In the genomic region with DNA sequence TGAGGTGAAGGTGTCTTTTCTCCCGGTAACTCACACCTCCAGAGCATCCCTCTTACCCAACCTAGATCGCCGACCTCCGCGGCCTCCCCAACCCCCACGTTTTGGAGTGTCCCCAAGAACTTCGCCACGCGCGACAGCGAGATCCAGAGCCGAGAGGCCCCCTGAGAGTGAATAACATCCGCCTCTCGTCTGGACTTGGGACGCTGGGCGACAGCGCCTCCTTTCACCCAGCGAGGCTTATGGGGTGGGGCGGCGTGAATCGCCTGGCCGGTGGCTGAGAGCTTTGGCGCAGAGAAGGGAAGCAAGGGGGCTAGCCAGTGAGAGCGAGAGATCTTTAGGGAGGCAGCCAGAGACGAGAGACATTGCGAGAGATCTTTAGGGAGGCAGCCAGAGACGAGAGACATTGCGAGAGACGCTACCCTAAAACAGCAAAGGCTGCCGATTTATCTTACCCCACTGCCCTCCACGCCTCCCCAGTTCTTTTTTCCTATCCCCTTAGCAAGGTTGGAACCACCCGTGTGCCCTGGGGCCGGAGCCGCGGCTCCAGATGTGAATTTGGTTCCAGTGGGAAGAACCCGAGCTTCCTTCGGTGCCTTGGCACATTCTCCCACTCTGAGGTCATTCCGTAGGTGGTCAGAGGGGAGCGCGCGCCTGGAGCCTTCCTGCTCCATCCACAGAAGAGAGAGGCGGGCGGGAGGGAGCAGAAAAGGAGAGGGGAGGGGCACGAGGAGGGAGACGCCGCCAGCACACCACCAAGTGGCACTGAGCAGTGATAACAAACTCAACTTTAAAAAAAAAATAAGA, we compare ENCODE assay signal across 8 mouse cellular contexts. TPM values are rescaled to one million over a fixed set of nuclear protein-coding genes. Genes with fewer than 3 reads are reported as not detected.
A peak's percentile ranks its signal among the peaks of the same experiment; 100 is the strongest.
DNase-seq lines count a peak whose midpoint lies in the region; ATAC-seq and TF ChIP-seq lines count a peak whose summit lies in the region.

No protein-coding gene starts in this region.

- WGBS in forebrain, embryonic 11.5 days: under 1% methylated on average over 46 of the region's 46 CpGs
- WGBS in heart, embryonic 16.5 days: under 1% methylated on average over 46 of the region's 46 CpGs

- peak overlapping the region; percentile 68 for H3K4me3 ChIP-seq in ES-Bruce4 (ENCODE audit: low read depth, low read length)
- H3K4me3 ChIP-seq in bone marrow macrophage, adult 2 months (ENCODE audit: insufficient read depth, low read length): peak overlapping the region; percentile 45
- peak overlapping the region; percentile 33 for H3K4me3 ChIP-seq in forebrain, embryonic 11.5 days (ENCODE audit: low read depth, low read length)
- H3K4me3 ChIP-seq in heart, embryonic 16.5 days (ENCODE audit: low read length): peak overlapping the region; percentile 62

- peak overlapping the region; percentile 43 for H3K9ac ChIP-seq in ES-Bruce4 (ENCODE audit: low read depth, poor library complexity, severe bottlenecking)
- H3K9ac ChIP-seq in forebrain, embryonic 11.5 days (ENCODE audit: low read length): peak overlapping the region; percentile 77
- H3K9ac ChIP-seq in heart, embryonic 16.5 days (ENCODE audit: low read length): peak overlapping the region; percentile 80

- ATAC-seq in forebrain, embryonic 11.5 days (replicated peaks; ENCODE audit: low FRiP score): peak; percentile 34
- peak; percentile 38 for ATAC-seq in heart, embryonic 16.5 days (replicated peaks; ENCODE audit: extremely low read depth, insufficient read depth, low FRiP score)

- H3K36me3 ChIP-seq in ES-Bruce4 (ENCODE audit: control insufficient read depth, insufficient read depth, low read length, poor library complexity, severe bottlenecking): no peaks in the 10 kb centered on the region
- H3K36me3 ChIP-seq in forebrain, embryonic 11.5 days (ENCODE audit: control insufficient read depth, insufficient read depth, low read length): no peaks in the 10 kb centered on the region
- no peaks in the 10 kb centered on the region for H3K36me3 ChIP-seq in heart, embryonic 16.5 days (ENCODE audit: control insufficient read depth, insufficient read depth)

- H3K4me2 ChIP-seq in forebrain, embryonic 11.5 days (ENCODE audit: low read depth, low read length, severe bottlenecking): peak overlapping the region; percentile 89
- H3K4me2 ChIP-seq in heart, embryonic 16.5 days (ENCODE audit: low read depth, low read length): peak overlapping the region; percentile 99

- no peak overlapping the region for H3K27ac ChIP-seq in ES-Bruce4 (ENCODE audit: insufficient read depth, low read length)
- no peak overlapping the region for H3K27ac ChIP-seq in bone marrow macrophage, adult 2 months (ENCODE audit: insufficient read depth, low read depth, low read length)
- peak overlapping the region; percentile 84 for H3K27ac ChIP-seq in forebrain, embryonic 11.5 days (ENCODE audit: low read depth, low read length)
- H3K27ac ChIP-seq in heart, embryonic 16.5 days (ENCODE audit: low read length): peak overlapping the region; percentile 90

- H3K4me1 ChIP-seq in ES-Bruce4 (ENCODE audit: control insufficient read depth, insufficient read depth, low read length): peaks cover 7% of the 10 kb centered on the region
- H3K4me1 ChIP-seq in bone marrow macrophage, adult 2 months (ENCODE audit: control insufficient read depth, insufficient read depth, low read length): peaks cover 2% of the 10 kb centered on the region; the same call in 1 of the 2 replicates
- peaks cover 15% of the 10 kb centered on the region for H3K4me1 ChIP-seq in forebrain, embryonic 11.5 days (replicated peaks; ENCODE audit: control insufficient read depth, insufficient read depth, low read length)
- peaks cover 21% of the 10 kb centered on the region for H3K4me1 ChIP-seq in heart, embryonic 16.5 days (ENCODE audit: control insufficient read depth, insufficient read depth, low read length)

- DNase-seq in forebrain, embryonic 11.5 days (ENCODE audit: low spot score): peak; percentile 88
- DNase-seq in kidney, postnatal 10 days: peak; percentile 86
- DNase-seq in lung, adult 18-20 months: peak; percentile 75 to 85
- DNase-seq in ovary, adult 18-20 months (ENCODE audit: low spot score): peak; percentile 53
- DNase-seq in urinary bladder, postnatal 25 days (ENCODE audit: low spot score): peak; percentile 70

- no peaks in the 10 kb centered on the region for H3K9me3 ChIP-seq in ES-Bruce4 (replicated peaks; ENCODE audit: control insufficient read depth, insufficient read depth, low read length, poor library complexity, severe bottlenecking)
- H3K9me3 ChIP-seq in forebrain, embryonic 11.5 days (ENCODE audit: control insufficient read depth, low read length): no peaks in the 10 kb centered on the region
- H3K9me3 ChIP-seq in heart, embryonic 16.5 days (replicated peaks; ENCODE audit: control insufficient read depth, low read length): no peaks in the 10 kb centered on the region

- no peak for TF ChIP-seq EP300 in ES-Bruce4 (IDR thresholded peaks at IDR 0.05; ENCODE audit: insufficient read depth, low read depth, low read length)

- no peak for TF ChIP-seq POLR2A in ES-Bruce4 (IDR thresholded peaks at IDR 0.05; ENCODE audit: insufficient read depth, low read length)
- TF ChIP-seq POLR2A in bone marrow macrophage, adult 2 months (IDR thresholded peaks at IDR 0.05; ENCODE audit: borderline replicate concordance, low read depth, low read length): no peak

- no peaks in the 10 kb centered on the region for H3K27me3 ChIP-seq in ES-Bruce4 (ENCODE audit: control insufficient read depth, insufficient read depth, low read length, poor library complexity, severe bottlenecking)
- H3K27me3 ChIP-seq in forebrain, embryonic 11.5 days (ENCODE audit: control insufficient read depth, insufficient read depth, low read length): peaks cover 3% of the 10 kb centered on the region
- no peaks in the 10 kb centered on the region for H3K27me3 ChIP-seq in heart, embryonic 16.5 days (ENCODE audit: control insufficient read depth, insufficient read depth, low read length)

- no peak for TF ChIP-seq CTCF in ES-Bruce4 (IDR thresholded peaks at IDR 0.05; ENCODE audit: low read depth, low read length)
- no peak; the same call in none of the 2 replicates for TF ChIP-seq CTCF in bone marrow macrophage, adult 2 months (IDR thresholded peaks at IDR 0.05; ENCODE audit: low read depth, low read length)

RNA-seq across cellular contexts. Expression of a gene that starts 3.7 kb away (rescaled TPM):
- 5.3 and 6.2 TPM in 2 replicates for polyA plus RNA-seq in ES-Bruce4 (2011; ENCODE audit: insufficient read depth, insufficient read length, low read depth, missing spikeins)
- polyA plus RNA-seq in bone marrow macrophage, adult 2 months (2012; ENCODE audit: insufficient read depth, insufficient read length, missing spikeins): 2.0 and 2.4 TPM in 2 replicates
- polyA plus RNA-seq in forebrain, embryonic 11.5 days (2014; fragmentation: Nextera tagmentation; extraction: Ambion mirVana): 3.7 and 8.5 TPM in 2 replicates
- polyA plus RNA-seq in heart, embryonic 16.5 days (2015; fragmentation: Nextera tagmentation; extraction: Ambion mirVana): 0.72 and 0.85 TPM in 2 replicates

RNA-seq across cellular contexts. Expression of a gene that starts 54.5 kb away (rescaled TPM):
- 83.1 and 91.6 TPM in 2 replicates for polyA plus RNA-seq in ES-Bruce4 (2011; ENCODE audit: insufficient read depth, insufficient read length, low read depth, missing spikeins)
- polyA plus RNA-seq in bone marrow macrophage, adult 2 months (2012; ENCODE audit: insufficient read depth, insufficient read length, missing spikeins): 110 TPM in 2 replicates
- polyA plus RNA-seq in forebrain, embryonic 11.5 days (2014; fragmentation: Nextera tagmentation; extraction: Ambion mirVana): 90.0 and 94.5 TPM in 2 replicates
- 125 and 126 TPM in 2 replicates for polyA plus RNA-seq in heart, embryonic 16.5 days (2015; fragmentation: Nextera tagmentation; extraction: Ambion mirVana)

RNA-seq across cellular contexts. Expression of a gene that starts 54.7 kb away (rescaled TPM):
- polyA plus RNA-seq in ES-Bruce4 (2011; ENCODE audit: insufficient read depth, insufficient read length, low read depth, missing spikeins): 8.9 and 12.3 TPM in 2 replicates
- 66.4 and 67.4 TPM in 2 replicates for polyA plus RNA-seq in bone marrow macrophage, adult 2 months (2012; ENCODE audit: insufficient read depth, insufficient read length, missing spikeins)
- 25.8 and 30.0 TPM in 2 replicates for polyA plus RNA-seq in forebrain, embryonic 11.5 days (2014; fragmentation: Nextera tagmentation; extraction: Ambion mirVana)
- 164 and 169 TPM in 2 replicates for polyA plus RNA-seq in heart, embryonic 16.5 days (2015; fragmentation: Nextera tagmentation; extraction: Ambion mirVana)

Comparison
In these comparisons a context has a peak if more than half of its experiments do, and no peak if none do; other contexts are left out.
1. H3K27ac ChIP-seq: peak in forebrain, embryonic 11.5 days (single experiment) and heart, embryonic 16.5 days (single experiment); none in ES-Bruce4 (single experiment) and bone marrow macrophage, adult 2 months (single experiment).
2. Peak in every context shown above with its lines, with median percentiles within 50 percentile points of each other: H3K4me3 ChIP-seq, H3K9ac ChIP-seq and DNase-seq.